Mouse (Mus musculus): Measurements from ENCODE around the gene Smg6. TPM values are rescaled to one million over a fixed set of nuclear protein-coding genes. Genes with fewer than 3 reads are reported as not detected.

Smg6 gene
- 10 to 100 TPM; 30.3 to 31.4 TPM for total RNA-seq (2021)
- long read RNA-seq, experiment 1, full-length matches to known transcripts, result 6 of 23 reads
- long read RNA-seq, experiment 1, partial matches to known transcripts, result 13 of 23 reads
- long read RNA-seq, experiment 1, other reads (novel, unspliced or antisense), result 4 of 23 reads
- long read RNA-seq, experiment 2, full-length matches to known transcripts, result 7 of 14 reads
- long read RNA-seq, experiment 2, partial matches to known transcripts, result 5 of 14 reads
- long read RNA-seq, experiment 2, other reads (novel, unspliced or antisense), result 2 of 14 reads

DNA sequence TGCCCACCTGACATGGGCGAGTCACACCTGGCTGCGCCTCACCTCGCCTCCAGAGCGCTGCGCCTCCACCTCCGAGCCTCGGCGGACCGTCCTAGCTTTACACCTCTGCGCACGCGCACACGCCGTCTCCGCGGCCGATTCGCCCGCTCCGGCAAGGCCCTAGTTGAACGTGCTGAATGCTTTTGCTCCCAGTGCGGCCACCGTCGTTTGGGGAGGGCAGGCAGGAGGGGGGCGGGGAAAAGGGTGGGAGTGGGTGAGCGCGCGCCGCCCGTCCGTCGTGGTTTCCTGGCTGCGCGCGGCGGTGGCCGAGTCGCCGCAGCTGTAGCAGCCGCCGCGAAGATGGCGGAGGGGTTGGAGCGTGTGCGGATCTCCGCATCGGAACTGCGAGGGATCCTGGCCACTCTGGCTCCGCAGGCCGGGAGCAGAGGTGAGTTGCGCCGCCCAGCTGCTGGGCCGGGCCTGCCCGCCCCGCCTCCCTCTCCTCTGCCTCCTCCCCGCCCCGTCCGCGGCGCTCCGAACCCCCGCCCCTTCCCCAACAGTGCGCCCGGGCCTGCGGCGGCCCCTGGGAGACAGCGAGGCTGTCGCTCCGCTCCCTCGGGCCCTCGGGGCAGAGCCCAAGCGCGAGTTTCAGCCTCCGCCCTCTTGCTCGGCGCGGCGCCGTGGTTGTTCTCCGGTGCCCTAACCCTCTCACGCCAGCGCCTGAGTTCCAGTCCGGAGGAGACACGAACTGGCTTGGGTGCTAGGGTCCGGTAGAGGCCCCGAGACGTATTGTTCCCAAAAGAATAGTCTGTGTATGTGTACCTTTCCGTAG lies at the start of gene Smg6, which contains the start of gene Srr:
TSS of gene Smg6 (plus strand) at position 247 of the 811 bp plus-strand sequence.
TSS of gene Srr (minus strand) at position 372 of the 811 bp plus-strand sequence.
- DNase-seq (ENCODE audit: low spot score in 2 of 2), result peak; percentile 92 to 95

DNA sequence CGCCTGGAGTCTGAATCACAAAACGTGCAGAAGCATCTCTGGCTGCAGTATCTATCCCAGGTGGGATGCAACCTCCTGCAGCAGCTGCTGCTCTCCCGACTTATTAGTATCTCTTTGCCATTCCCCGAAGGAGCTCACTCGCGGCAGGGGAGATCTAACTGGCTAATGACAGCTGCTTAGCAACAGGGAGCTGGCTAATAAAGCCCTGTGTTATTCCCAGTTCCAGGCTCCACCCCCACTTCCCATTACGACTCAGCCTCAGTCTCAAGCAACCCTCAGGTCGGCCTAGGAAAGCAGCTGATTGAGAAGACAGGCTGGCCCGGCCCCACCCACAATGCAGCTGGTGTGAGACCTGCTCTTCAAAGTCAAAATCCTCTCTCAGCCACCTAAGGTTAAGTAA lies 48.8 kb upstream of the Smg6 start:
- DNase-seq (ENCODE audit: low spot score in 2 of 2), result peak in 1 of 2 experiments; percentile 42

DNA sequence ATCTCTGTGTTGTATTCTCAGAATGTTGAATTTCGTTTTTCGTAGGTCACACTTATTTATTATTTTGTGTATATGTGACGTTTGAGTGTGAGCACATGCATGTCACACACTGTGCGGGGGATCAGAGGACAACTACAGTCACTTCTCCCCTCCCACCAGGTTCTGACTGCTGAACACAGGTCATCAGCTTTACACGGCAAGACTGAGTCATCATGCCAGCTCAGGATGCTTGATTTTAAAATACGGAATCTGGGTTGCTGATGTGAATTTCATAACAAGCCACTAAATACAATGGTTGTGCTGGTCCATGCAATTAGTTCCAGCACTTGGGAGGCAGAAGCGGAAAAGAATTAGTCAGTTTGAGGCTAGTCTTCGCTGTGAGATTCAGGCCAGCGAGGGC lies 44.6 kb upstream of the Smg6 start:
- no peak for DNase-seq (ENCODE audit: low spot score in 2 of 2)

DNA sequence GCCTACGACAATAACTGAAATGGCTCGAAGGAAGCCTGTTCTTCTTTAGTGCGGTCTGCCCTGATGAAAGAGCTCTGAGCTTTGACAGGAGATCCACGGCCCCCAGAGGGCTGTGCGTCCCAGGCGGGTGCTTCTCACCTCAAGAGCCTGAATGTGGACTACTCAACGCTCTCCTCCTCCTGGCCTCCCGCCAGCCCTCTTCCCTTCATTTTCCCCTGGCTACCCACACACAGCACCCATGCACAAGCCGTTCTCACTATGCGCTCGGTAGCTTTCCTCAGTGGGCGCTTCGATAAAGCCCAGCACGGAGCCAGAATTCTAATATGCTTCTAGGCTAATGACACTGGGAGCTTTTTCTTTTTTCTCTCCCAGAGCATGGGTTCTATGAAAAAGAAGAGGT lies 43.6 kb upstream of the Smg6 start:
- peak; percentile 64 to 76 for DNase-seq (ENCODE audit: low spot score in 2 of 2)

- DNase-seq (ENCODE audit: low spot score in 2 of 2), result no peak
Observed at GRCm38 (mm10) chr11:74883098-74883497, 42.5 kb upstream of the Smg6 start.

GRCm38 (mm10) chr11:74894619-74895018 lies 31.0 kb upstream of the Smg6 start:
- no peak for DNase-seq (ENCODE audit: low spot score in 2 of 2)

GRCm38 (mm10) chr11:74895980-74896900 lies 29.4 kb upstream of the Smg6 start:
- DNase-seq (ENCODE audit: low spot score in 2 of 2), result peak; percentile 45 to 74

DNA sequence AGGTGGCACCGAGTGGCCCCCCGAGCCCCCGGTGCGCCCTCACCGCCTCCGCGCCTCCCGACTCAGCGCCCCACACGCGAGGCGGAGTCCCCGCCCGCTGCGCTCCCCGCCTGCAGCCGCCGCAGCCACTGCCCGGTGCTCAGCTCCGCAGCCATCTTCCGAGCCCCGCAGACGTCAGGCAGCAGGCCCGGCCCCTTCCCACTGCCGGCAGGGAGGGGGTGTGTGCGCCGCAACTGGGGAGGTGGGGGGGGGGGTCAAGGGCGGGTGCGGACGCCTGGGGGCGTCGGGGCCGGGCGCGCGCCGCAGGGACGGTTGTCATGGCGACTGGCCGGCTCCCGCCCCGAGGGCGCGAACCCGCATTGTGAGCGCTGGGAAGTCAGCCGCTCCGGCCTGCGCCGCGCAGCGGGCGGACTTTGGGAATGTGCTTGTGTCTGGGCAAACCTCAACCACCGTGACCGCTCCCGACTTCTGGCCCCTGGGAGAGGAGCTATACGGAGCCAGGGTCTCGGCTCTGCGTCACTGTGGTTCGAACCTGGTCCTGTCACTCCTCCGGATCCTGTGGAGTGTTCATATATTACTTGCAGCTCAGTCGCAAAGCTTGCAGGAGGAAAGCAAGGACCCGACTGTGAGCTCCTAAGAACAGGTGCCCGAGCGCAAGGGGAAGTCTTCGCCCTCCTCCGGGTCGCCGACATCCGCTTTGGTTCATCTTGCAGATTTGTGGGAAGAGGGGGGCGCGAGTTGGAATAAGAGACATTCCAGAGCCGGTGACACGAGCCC lies 28.5 kb upstream of the Smg6 start, which contains the start of gene Sgsm2:
TSS of gene Sgsm2 (minus strand) at position 160 of the 777 bp plus-strand sequence.
- DNase-seq (ENCODE audit: low spot score in 2 of 2), result peak; percentile 55 to 80

DNA sequence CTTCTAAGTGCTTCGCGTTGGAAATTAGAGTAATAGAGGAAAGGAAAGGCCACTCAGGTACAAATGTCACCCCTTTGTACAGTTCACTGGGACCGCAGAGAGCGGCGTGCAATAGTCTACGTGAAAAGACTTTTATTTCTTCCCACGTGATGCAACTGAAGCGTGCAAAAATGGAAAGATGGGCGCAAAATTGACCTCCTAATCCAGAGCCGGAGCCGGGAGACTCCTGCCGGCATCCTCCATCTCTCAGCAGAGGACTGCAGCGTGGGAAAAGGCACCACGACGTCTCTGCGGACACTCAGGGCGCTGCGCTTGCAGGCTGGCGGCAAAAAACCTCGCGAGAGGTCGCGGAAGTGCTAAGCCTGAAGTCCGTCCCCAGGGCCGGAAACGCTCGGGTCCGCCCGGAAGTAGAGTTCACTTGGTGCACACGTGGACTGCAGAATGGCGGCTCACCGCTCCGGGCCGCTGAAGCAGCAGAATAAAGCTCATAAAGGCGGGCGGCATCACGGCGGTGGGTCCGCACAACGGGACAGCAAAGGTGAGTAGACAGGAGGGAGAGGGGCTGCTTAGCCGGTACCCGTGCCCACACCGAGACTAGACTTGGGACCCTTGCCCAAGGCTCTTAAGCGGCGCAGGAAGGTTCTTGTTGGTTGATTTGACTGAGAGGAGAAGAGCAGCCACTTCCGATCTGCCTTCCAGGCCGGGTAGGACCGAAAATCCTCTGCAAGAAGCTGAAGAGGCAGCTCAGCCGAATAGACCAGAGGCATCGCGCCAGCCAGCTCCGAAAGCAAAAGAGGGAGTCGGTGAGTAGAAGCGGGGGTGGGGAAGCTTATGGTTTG lies 27.7 kb upstream of the Smg6 start, which contains the start of gene Tsr1:
TSS of gene Tsr1 (plus strand) at position 394 of the 839 bp plus-strand sequence.
- DNase-seq (ENCODE audit: low spot score in 2 of 2), result peak; percentile 82 to 90

- DNase-seq (ENCODE audit: low spot score in 2 of 2), result no peak
Observed at GRCm38 (mm10) chr11:74898517-74898827, 27.2 kb upstream of the Smg6 start.

GRCm38 (mm10) chr11:74901555-74901954 lies 24.1 kb upstream of the Smg6 start:
- DNase-seq (ENCODE audit: low spot score in 2 of 2), result no peak

GRCm38 (mm10) chr11:74902416-74902815 lies 23.2 kb upstream of the Smg6 start:
- no peak for DNase-seq (ENCODE audit: low spot score in 2 of 2)

GRCm38 (mm10) chr11:74907850-74908249 lies 17.8 kb upstream of the Smg6 start:
- DNase-seq (ENCODE audit: low spot score in 2 of 2), result no peak

- no peak for DNase-seq (ENCODE audit: low spot score in 2 of 2)
Observed at GRCm38 (mm10) chr11:74908618-74909399, 16.8 kb upstream of the Smg6 start.

GRCm38 (mm10) chr11:74909978-74910377 lies 15.6 kb upstream of the Smg6 start:
- DNase-seq (ENCODE audit: low spot score in 2 of 2), result no peak

DNA sequence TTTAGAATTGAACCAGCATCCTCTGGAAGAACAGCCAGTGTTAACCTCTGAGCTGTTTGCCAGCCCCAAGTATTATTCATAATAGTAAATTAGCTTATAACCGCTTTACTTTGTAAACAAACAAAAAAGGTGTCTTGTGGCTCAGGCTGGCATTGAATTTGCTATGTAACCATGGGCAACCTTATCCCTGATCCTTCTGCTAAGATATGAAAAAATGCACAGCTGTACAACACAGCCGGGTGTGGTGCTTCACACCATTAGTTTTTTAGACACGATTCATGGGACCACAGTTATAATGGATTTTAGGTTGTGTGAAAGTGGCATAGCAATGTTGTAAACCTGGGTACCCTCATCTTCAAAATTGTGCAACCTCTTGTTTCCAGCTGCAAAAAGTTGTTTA lies 13.1 kb upstream of the Smg6 start:
- DNase-seq (ENCODE audit: low spot score in 2 of 2), result no peak

DNA sequence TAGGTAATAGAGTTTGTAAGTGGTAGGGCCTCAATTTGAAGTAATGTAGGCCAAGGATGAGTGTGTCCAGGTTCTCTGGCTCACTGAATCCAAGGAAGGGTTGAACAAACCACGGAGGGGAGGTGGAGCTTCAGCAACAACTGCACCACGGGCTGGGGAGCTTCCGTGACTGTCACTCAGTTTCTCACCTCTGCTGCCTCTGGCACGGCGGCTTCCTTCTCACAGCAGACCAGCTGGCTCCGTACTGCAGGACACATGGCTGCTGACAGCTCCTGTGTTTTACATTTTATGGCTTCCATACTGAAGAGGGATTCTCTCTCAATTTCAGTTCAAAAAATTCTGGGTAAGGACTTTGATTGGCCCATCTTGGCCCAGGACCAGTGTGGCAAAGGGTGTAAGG lies 6.4 kb upstream of the Smg6 start:
- peak; percentile 17 to 34 for DNase-seq (ENCODE audit: low spot score in 2 of 2)

DNA sequence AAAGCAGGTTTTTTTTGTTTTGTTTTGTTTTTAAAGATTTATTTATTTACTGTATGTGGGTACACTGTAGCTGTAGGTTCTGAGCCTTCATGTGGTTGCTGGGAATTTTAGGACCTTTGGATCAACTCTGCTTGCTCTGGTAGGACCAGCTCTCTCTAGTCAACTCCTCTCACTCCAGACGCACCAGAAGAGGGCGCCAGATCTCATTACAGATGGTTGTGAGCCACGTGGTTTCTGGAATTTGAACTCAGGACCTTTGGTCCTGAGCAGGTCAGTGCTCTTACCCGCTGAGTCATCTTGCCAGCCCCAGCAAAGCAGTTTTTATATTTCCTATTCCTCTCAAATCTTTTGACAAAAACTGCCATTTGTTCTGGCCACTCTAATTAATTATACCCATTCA lies 1.5 kb upstream of the Smg6 start:
- DNase-seq (ENCODE audit: low spot score in 2 of 2), result no peak
